Mouse (Mus musculus) adrenal gland, adult (tissue): Measurements from ENCODE around the gene Srsf12.

Source experiments
- DNase-seq, 2 experiments: peaks; one replicate each; pipeline ENCODE4 v3.0.0; 2022 to 2023; ENCODE audit warnings: low spot score in 1 of 2; ENCODE audit not compliant: inconsistent age in 2 of 2

Srsf12 gene

GRCm38 (mm10) chr4:33208881-33209841 lies at the start of gene Srsf12:
TSS of gene Srsf12 (plus strand) at chr4:33208991.
- DNase-seq = peak; percentile 22 to 53

GRCm38 (mm10) chr4:33183477-33183876 lies 25.3 kb upstream of the Srsf12 start:
- DNase-seq = no peak

- peak; percentile 68 to 92 for DNase-seq
Measured at GRCm38 (mm10) chr4:33188164-33188563, 20.6 kb upstream of the Srsf12 start.

- peak; percentile 94 to 98 for DNase-seq
Measured at GRCm38 (mm10) chr4:33188781-33189734, 19.7 kb upstream of the Srsf12 start.

GRCm38 (mm10) chr4:33189735-33190036 lies 19.1 kb upstream of the Srsf12 start, which contains the start of gene Pm20d2:
TSS of gene Pm20d2 (minus strand) at chr4:33189737.
- DNase-seq = no peak

GRCm38 (mm10) chr4:33198117-33198516 lies 10.7 kb upstream of the Srsf12 start:
- DNase-seq = no peak

- peak; percentile 55 to 85 for DNase-seq
Measured at GRCm38 (mm10) chr4:33204682-33205081, 4.1 kb upstream of the Srsf12 start.

GRCm38 (mm10) chr4:33207551-33207950 lies 1.2 kb upstream of the Srsf12 start:
- DNase-seq = no peak

GRCm38 (mm10) chr4:33221847-33222246 lies 13.1 kb downstream of the Srsf12 start:
- DNase-seq = no peak

GRCm38 (mm10) chr4:33224003-33224675 lies 15.3 kb downstream of the Srsf12 start:
- no peak for DNase-seq

- no peak for DNase-seq
Measured at GRCm38 (mm10) chr4:33227164-33227563, 18.4 kb downstream of the Srsf12 start.

- DNase-seq = no peak
Measured at GRCm38 (mm10) chr4:33229639-33230038, 20.8 kb downstream of the Srsf12 start.

GRCm38 (mm10) chr4:33230881-33231280 lies 22.1 kb downstream of the Srsf12 start:
- DNase-seq = no peak

- peak in 1 of 2 experiments; percentile 54 for DNase-seq
Measured at GRCm38 (mm10) chr4:33242536-33242935, 33.7 kb downstream of the Srsf12 start.

- DNase-seq = peak in 1 of 2 experiments; percentile 41
Measured at GRCm38 (mm10) chr4:33243016-33243758, 34.4 kb downstream of the Srsf12 start.

GRCm38 (mm10) chr4:33243921-33244320 lies 35.1 kb downstream of the Srsf12 start:
- peak in 1 of 2 experiments; percentile 47 for DNase-seq

GRCm38 (mm10) chr4:33245853-33246395 lies 37.1 kb downstream of the Srsf12 start:
- DNase-seq = peak; percentile 39 to 64

GRCm38 (mm10) chr4:33247479-33248053 lies 38.8 kb downstream of the Srsf12 start:
- DNase-seq = peak; percentile 100

- peak; percentile 99 to 100 for DNase-seq
Measured at GRCm38 (mm10) chr4:33248062-33248889, 39.5 kb downstream of the Srsf12 start.
